Mouse (Mus musculus): ENCODE measurements around the gene Carmil1. TPM values are rescaled to one million over a fixed set of nuclear protein-coding genes. Genes with fewer than 3 reads are reported as not detected.

Gene Carmil1
- polyA plus RNA-seq, 1 experiment, result 4.4 TPM

GRCm38 (mm10) chr13:23972271-23972670, 308.3 kb downstream of the Carmil1 start:
- Histone ChIP-seq H3K27me3 (ENCODE audit: control insufficient read depth, insufficient read depth, insufficient read length) (peaks cover 3% of the 10 kb centered on the region), H3K4me3 (ENCODE audit: insufficient read depth, poor library complexity, severe bottlenecking) (no peak overlapping the region), H3K36me3 (ENCODE audit: control insufficient read depth, insufficient read depth) (no peaks in the 10 kb centered on the region), H3K79me2 (ENCODE audit: control insufficient read depth, insufficient read depth) (no peaks in the 10 kb centered on the region), H3K79me3 (ENCODE audit: low read depth) (no peaks in the 10 kb centered on the region), H3ac (ENCODE audit: control insufficient read depth, insufficient read length, low read depth) (no peak overlapping the region)
- TF ChIP-seq FOSL1 (IDR thresholded peaks at IDR 0.05; ENCODE audit: insufficient read depth, low read length, poor library complexity, severe bottlenecking), result no peak
- TF ChIP-seq CTCF (IDR thresholded peaks at IDR 0.05; ENCODE audit: control insufficient read depth, insufficient read depth, insufficient read length), result no peak
- no peak for TF ChIP-seq MYOD1 (IDR thresholded peaks at IDR 0.05; ENCODE audit: control insufficient read depth, insufficient read length, low read depth)
- no peak for TF ChIP-seq MAX (IDR thresholded peaks at IDR 0.05)
- TF ChIP-seq MYOG (IDR thresholded peaks at IDR 0.05; ENCODE audit: control insufficient read depth, extremely low read depth, insufficient read length), result no peak
- TF ChIP-seq USF1 (IDR thresholded peaks at IDR 0.05; ENCODE audit: low read depth), result no peak
- TF ChIP-seq CEBPB (IDR thresholded peaks at IDR 0.05; ENCODE audit: low read depth), result no peak

GRCm38 (mm10) chr13:23971870-23972269, 308.7 kb downstream of the Carmil1 start:
- Histone ChIP-seq H3K4me3 (ENCODE audit: insufficient read depth, poor library complexity, severe bottlenecking) (no peak overlapping the region), H3K36me3 (ENCODE audit: control insufficient read depth, insufficient read depth) (no peaks in the 10 kb centered on the region), H3K79me2 (ENCODE audit: control insufficient read depth, insufficient read depth) (no peaks in the 10 kb centered on the region), H3K79me3 (ENCODE audit: low read depth) (no peaks in the 10 kb centered on the region), H3K27me3 (ENCODE audit: control insufficient read depth, insufficient read depth, insufficient read length) (peaks cover 3% of the 10 kb centered on the region), H3ac (ENCODE audit: control insufficient read depth, insufficient read length, low read depth) (no peak overlapping the region)
- TF ChIP-seq MYOD1 (IDR thresholded peaks at IDR 0.05; ENCODE audit: control insufficient read depth, insufficient read length, low read depth) (no peak), USF1 (IDR thresholded peaks at IDR 0.05; ENCODE audit: low read depth) (no peak), MYOG (IDR thresholded peaks at IDR 0.05; ENCODE audit: control insufficient read depth, extremely low read depth, insufficient read length) (no peak), CEBPB (IDR thresholded peaks at IDR 0.05; ENCODE audit: low read depth) (no peak), FOSL1 (IDR thresholded peaks at IDR 0.05; ENCODE audit: insufficient read depth, low read length, poor library complexity, severe bottlenecking) (no peak), MAX (IDR thresholded peaks at IDR 0.05) (no peak), CTCF (IDR thresholded peaks at IDR 0.05; ENCODE audit: control insufficient read depth, insufficient read depth, insufficient read length) (no peak)

- no peaks in the 10 kb centered on the region for H3K79me3 ChIP-seq (ENCODE audit: low read depth)
- no peaks in the 10 kb centered on the region for H3K79me2 ChIP-seq (ENCODE audit: control insufficient read depth, insufficient read depth)
- no peaks in the 10 kb centered on the region for H3K36me3 ChIP-seq (ENCODE audit: control insufficient read depth, insufficient read depth)
- H3K27me3 ChIP-seq (ENCODE audit: control insufficient read depth, insufficient read depth, insufficient read length), result peaks cover 4% of the 10 kb centered on the region
- H3ac ChIP-seq (ENCODE audit: control insufficient read depth, insufficient read length, low read depth), result no peak overlapping the region
- H3K4me3 ChIP-seq (ENCODE audit: insufficient read depth, poor library complexity, severe bottlenecking), result no peak overlapping the region
- TF ChIP-seq MAX (IDR thresholded peaks at IDR 0.05), result no peak
- no peak for TF ChIP-seq FOSL1 (IDR thresholded peaks at IDR 0.05; ENCODE audit: insufficient read depth, low read length, poor library complexity, severe bottlenecking)
- no peak for TF ChIP-seq USF1 (IDR thresholded peaks at IDR 0.05; ENCODE audit: low read depth)
- TF ChIP-seq CTCF (IDR thresholded peaks at IDR 0.05; ENCODE audit: control insufficient read depth, insufficient read depth, insufficient read length), result no peak
- no peak for TF ChIP-seq MYOD1 (IDR thresholded peaks at IDR 0.05; ENCODE audit: control insufficient read depth, insufficient read length, low read depth)
- no peak for TF ChIP-seq MYOG (IDR thresholded peaks at IDR 0.05; ENCODE audit: control insufficient read depth, extremely low read depth, insufficient read length)
- no peak for TF ChIP-seq CEBPB (IDR thresholded peaks at IDR 0.05; ENCODE audit: low read depth)
These were observed 315.7 kb downstream of the Carmil1 start for GRCm38 (mm10) chr13:23964909-23965308.

Other genes starting within 250 kb of the Carmil1 start
- gene Cmah, start 46.6 kb upstream of the Carmil1 start, polyA plus RNA-seq (2012; fragmentation: generic; extraction: Trizol), result 0.14 TPM